7 mouse cellular contexts compared by ENCODE assay signal in the genomic region with DNA sequence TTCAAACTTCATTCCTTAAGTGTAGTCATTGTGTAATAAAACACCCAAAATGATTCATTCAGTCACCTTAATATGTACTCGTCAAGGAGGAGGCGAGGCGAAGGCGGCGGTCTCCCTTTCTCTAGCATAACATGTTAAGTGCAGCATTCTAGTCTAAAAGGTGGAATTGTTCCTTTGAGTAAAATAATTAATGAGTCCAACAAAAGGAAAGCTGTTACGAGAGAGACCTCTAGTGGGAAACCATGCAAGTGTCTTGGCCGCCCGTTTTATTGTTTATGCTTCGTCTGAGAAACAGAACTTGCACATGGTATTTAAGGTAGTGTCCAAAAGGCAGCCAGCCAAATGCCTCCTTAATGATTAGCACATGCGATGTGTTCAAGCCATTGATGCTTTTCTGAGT.
A peak's percentile ranks its signal among the peaks of the same experiment; 100 is the strongest.
DNase-seq lines count a peak whose midpoint lies in the region; ATAC-seq and TF ChIP-seq lines count a peak whose summit lies in the region.

No protein-coding gene starts in this region.

- peak; percentile 85 for TF ChIP-seq CTCF in midbrain, postnatal 0 days (IDR thresholded peaks at IDR 0.05)

- H3K9ac ChIP-seq in intestine, embryonic 15.5 days, result no peak overlapping the region
- H3K9ac ChIP-seq in midbrain, postnatal 0 days (replicated peaks; ENCODE audit: low read length, poor library complexity, severe bottlenecking), result no peak overlapping the region

- 24% methylated on average over 10 of the region's 10 CpGs for WGBS in intestine, embryonic 15.5 days
- WGBS in midbrain, postnatal 0 days, result 17% methylated on average over 10 of the region's 10 CpGs

- ATAC-seq in intestine, embryonic 15.5 days, result peak; percentile 28; the same call in 1 of the 2 replicates
- no peak for ATAC-seq in midbrain, postnatal 0 days (ENCODE audit: low FRiP score)
- ATAC-seq in megakaryocyte-erythroid progenitor cell, adult 5-6 weeks (replicated peaks; ENCODE audit: low FRiP score, low TSS enrichment, poor library complexity, severe bottlenecking), result no peak

- H3K27ac ChIP-seq in intestine, embryonic 15.5 days, result no peak overlapping the region
- H3K27ac ChIP-seq in midbrain, postnatal 0 days (ENCODE audit: low read depth, low read length), result no peak overlapping the region

- no peaks in the 10 kb centered on the region for H3K27me3 ChIP-seq in intestine, embryonic 15.5 days (replicated peaks)
- no peaks in the 10 kb centered on the region for H3K27me3 ChIP-seq in midbrain, postnatal 0 days (ENCODE audit: insufficient read depth, low read length)

- intact Hi-C loops in left cerebral cortex, postnatal 10 days (cut with DNase I), result loop anchor here (10.0 kb wide), 1 partner anchor 243 kb away; no protein-coding TSS in a partner anchor

- no peaks in the 10 kb centered on the region for H3K4me1 ChIP-seq in intestine, embryonic 15.5 days (replicated peaks)
- H3K4me1 ChIP-seq in midbrain, postnatal 0 days (ENCODE audit: insufficient read depth, low read length), result no peaks in the 10 kb centered on the region

- H3K4me2 ChIP-seq in intestine, embryonic 15.5 days (replicated peaks), result no peak overlapping the region
- no peak overlapping the region; the same call in 1 of the 2 replicates for H3K4me2 ChIP-seq in midbrain, postnatal 0 days (ENCODE audit: low read depth, low read length, poor library complexity, severe bottlenecking)

- H3K36me3 ChIP-seq in intestine, embryonic 15.5 days, result no peaks in the 10 kb centered on the region
- H3K36me3 ChIP-seq in midbrain, postnatal 0 days (ENCODE audit: insufficient read depth, low read length), result no peaks in the 10 kb centered on the region

- DNase-seq in urinary bladder, postnatal 14 days (ENCODE audit: low spot score), result peak; percentile 28
- no peak for DNase-seq in urinary bladder, adult 2 months (ENCODE audit: low spot score)
- DNase-seq in fibroblast of lung, adult 2 months (ENCODE audit: low read depth), result peak; percentile 9
- peak; percentile 26 to 31 for DNase-seq in left cerebral cortex, postnatal 10 days (ENCODE audit: extremely low spot score in 1 of 2, low spot score in 2 of 2)
- peak; percentile 81 for DNase-seq in midbrain, postnatal 0 days (ENCODE audit: low spot score)

- H3K4me3 ChIP-seq in intestine, embryonic 15.5 days (replicated peaks), result no peak overlapping the region
- H3K4me3 ChIP-seq in midbrain, postnatal 0 days (ENCODE audit: low read depth, low read length), result no peak overlapping the region

- no peaks in the 10 kb centered on the region for H3K9me3 ChIP-seq in intestine, embryonic 15.5 days
- no peaks in the 10 kb centered on the region for H3K9me3 ChIP-seq in midbrain, postnatal 0 days (ENCODE audit: low read length)
